Mouse (Mus musculus): Measurements from ENCODE around the gene Rtca. TPM values are rescaled to one million over a fixed set of nuclear protein-coding genes. Genes with fewer than 3 reads are reported as not detected.

Gene Rtca
- polyA plus RNA-seq, 2 experiments = 18.6 to 27.3 TPM

DNA sequence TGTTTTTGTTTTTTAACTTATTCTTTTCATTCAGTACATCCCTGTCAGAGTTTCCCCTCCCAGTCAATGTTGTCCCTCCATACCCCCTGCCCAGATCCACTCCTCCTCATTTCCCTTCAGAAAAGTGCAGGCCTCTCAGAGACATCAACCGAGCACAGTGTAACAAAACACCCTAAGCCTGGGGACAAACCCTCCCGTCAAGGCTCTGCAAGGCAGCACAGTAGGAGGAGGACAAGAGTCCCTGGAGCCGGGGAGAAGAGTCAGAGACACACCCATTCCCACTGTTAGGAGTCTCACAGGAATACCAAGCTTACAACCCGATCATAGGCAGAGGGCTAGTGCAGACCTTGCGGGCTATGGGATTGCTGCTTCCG is 29.2 kb upstream of the Rtca start:
- H3K4me2 ChIP-seq (ENCODE audit: low read depth) = no peak overlapping the region
- H3K27me3 ChIP-seq (ENCODE audit: control insufficient read depth, insufficient read depth, low read length) = no peaks in the 10 kb centered on the region
- H3K9ac ChIP-seq (replicated peaks) = no peak overlapping the region
- no peak overlapping the region for H3K4me3 ChIP-seq (ENCODE audit: insufficient read depth in 1 of 2, low read depth in 2 of 2, low read length in 2 of 2)
- DNase-seq (ENCODE audit: low read depth in 3 of 3, low spot score in 3 of 3) = no peak
- WGBS (ENCODE audit: insufficient replicate concordance) = 71% methylated on average over 6 of the region's 6 CpGs
- no peaks in the 10 kb centered on the region for H3K36me3 ChIP-seq (replicated peaks; ENCODE audit: control insufficient read depth, insufficient read depth, low read depth)
- H3K27ac ChIP-seq = no peak overlapping the region
- no peak for ATAC-seq (ENCODE audit: insufficient read depth)
- peaks cover 0 to 6% of the 10 kb centered on the region in 2 experiments; a peak in 2 of 4 replicates for H3K4me1 ChIP-seq (replicated peaks; ENCODE audit: control insufficient read depth in 2 of 2, insufficient read depth in 2 of 2, low read length in 1 of 2)
- H3K9me3 ChIP-seq (ENCODE audit: control insufficient read depth, low read length) = no peaks in the 10 kb centered on the region
- TF ChIP-seq EP300 (IDR thresholded peaks at IDR 0.05; ENCODE audit: low read depth) (no peak), CTCF (IDR thresholded peaks at IDR 0.05; ENCODE audit: low read depth) (no peak)

DNA sequence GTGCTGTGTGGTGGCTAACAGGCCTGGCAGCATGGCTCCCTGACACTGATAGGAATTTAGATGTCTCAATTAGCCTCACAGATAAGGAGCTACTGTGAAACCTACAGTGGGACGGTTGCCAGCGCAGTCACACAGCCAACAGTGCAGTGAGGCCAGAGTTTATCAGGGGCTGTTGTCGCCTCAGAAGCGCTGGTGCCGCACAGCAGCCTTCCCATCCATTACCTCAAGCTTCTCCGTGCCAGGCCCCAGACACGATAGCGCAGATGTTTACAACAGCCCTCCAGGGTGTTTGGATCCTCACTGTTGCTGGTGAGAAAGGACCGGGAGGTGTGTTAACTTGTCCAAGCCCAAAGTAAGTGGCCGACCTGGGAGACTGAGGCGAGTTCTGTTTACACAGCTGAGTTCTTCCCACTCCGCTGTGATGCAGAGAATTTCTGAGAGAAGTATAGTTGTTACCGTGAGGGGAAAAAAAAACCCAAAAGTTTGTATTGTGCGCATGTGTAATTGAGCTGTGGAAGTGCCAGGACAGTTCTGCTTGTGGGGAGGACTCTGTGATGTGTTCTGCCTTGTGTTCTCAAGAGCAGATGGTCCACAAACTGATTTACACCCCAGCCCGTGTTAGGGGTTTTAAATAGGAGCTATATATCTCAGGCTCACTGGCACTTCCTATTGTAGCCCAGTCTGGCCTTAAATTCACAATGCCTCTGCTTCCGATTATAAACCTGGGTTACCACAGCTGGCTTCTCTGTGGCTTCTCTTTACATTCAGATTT is 28.6 kb upstream of the Rtca start:
- Histone ChIP-seq H3K9ac (replicated peaks) (no peak overlapping the region), H3K27me3 (ENCODE audit: control insufficient read depth, insufficient read depth, low read length) (no peaks in the 10 kb centered on the region), H3K4me2 (ENCODE audit: low read depth) (no peak overlapping the region), H3K4me1 (replicated peaks; ENCODE audit: control insufficient read depth in 2 of 2, insufficient read depth in 2 of 2, low read length in 1 of 2) (peaks cover 0 to 4% of the 10 kb centered on the region in 2 experiments; a peak in 1 of 4 replicates), H3K36me3 (replicated peaks; ENCODE audit: control insufficient read depth, insufficient read depth, low read depth) (no peaks in the 10 kb centered on the region), H3K4me3 (ENCODE audit: insufficient read depth in 1 of 2, low read depth in 2 of 2, low read length in 2 of 2) (no peak overlapping the region), H3K9me3 (ENCODE audit: control insufficient read depth, low read length) (no peaks in the 10 kb centered on the region), H3K27ac (no peak overlapping the region)
- TF ChIP-seq CTCF (IDR thresholded peaks at IDR 0.05; ENCODE audit: low read depth) = no peak
- TF ChIP-seq EP300 (IDR thresholded peaks at IDR 0.05; ENCODE audit: low read depth) = no peak
- 43% methylated on average over 16 of the region's 16 CpGs for WGBS (ENCODE audit: insufficient replicate concordance)
- peak in 2 of 3 experiments; percentile 25 to 42 for DNase-seq (ENCODE audit: low read depth in 3 of 3, low spot score in 3 of 3)
- ATAC-seq (ENCODE audit: insufficient read depth) = peak; percentile 78

DNA sequence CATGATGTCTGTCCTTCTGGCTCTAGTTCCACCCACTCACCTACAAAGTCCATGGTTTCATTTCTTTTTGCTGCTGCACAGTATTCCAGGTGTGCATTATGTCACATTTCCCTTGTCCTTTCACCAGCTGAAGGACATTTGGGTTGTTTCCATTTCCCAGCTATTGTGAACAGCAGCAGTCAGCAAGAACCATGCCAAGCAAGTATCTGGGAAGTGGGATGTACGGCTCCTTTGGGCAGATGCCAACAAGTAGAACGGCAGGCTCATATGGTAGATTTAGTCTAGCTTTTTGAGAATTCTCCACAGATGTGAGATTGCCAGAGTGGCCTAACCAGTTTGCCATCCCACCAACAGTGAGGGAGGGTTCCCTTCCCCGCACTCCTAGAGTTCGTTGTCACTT is 22.8 kb upstream of the Rtca start:
- Histone ChIP-seq H3K9me3 (ENCODE audit: control insufficient read depth, low read length) (no peaks in the 10 kb centered on the region), H3K36me3 (replicated peaks; ENCODE audit: control insufficient read depth, insufficient read depth, low read depth) (no peaks in the 10 kb centered on the region), H3K27me3 (ENCODE audit: control insufficient read depth, insufficient read depth, low read length) (no peaks in the 10 kb centered on the region), H3K9ac (replicated peaks) (no peak overlapping the region), H3K4me3 (ENCODE audit: insufficient read depth in 1 of 2, low read depth in 2 of 2, low read length in 2 of 2) (no peak overlapping the region), H3K27ac (no peak overlapping the region), H3K4me2 (ENCODE audit: low read depth) (no peak overlapping the region), H3K4me1 (replicated peaks; ENCODE audit: control insufficient read depth in 2 of 2, insufficient read depth in 2 of 2, low read length in 1 of 2) (no peaks in the 10 kb centered on the region)
- TF ChIP-seq CTCF (IDR thresholded peaks at IDR 0.05; ENCODE audit: low read depth) = no peak
- TF ChIP-seq EP300 (IDR thresholded peaks at IDR 0.05; ENCODE audit: low read depth) = no peak
- WGBS (ENCODE audit: insufficient replicate concordance) = 87% methylated on average over 4 of the region's 4 CpGs
- no peak for DNase-seq (ENCODE audit: low read depth in 3 of 3, low spot score in 3 of 3)
- ATAC-seq (ENCODE audit: insufficient read depth) = no peak

DNA sequence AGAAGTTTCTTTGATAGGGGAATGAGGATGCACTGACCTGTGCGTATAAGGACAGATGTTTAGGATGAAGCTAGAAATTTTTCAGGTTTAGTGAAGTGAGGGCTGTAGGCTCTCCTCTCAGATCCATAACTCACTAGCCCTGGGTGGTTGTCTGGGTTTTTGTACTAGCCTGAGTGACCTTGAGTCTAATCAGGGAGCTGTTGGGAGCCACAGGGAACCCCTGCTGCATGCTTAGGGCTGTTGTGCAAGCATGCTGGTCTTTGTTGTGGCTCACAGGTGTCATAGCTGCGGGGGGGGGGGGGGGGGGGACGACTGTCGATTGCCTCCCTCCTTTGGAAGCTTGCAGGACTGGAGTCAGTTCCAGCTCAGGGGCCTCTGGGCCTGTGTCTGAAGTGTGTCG is 21.7 kb upstream of the Rtca start:
- Histone ChIP-seq H3K27ac (no peak overlapping the region), H3K9ac (replicated peaks) (no peak overlapping the region), H3K9me3 (ENCODE audit: control insufficient read depth, low read length) (no peaks in the 10 kb centered on the region), H3K36me3 (replicated peaks; ENCODE audit: control insufficient read depth, insufficient read depth, low read depth) (no peaks in the 10 kb centered on the region), H3K4me3 (ENCODE audit: insufficient read depth in 1 of 2, low read depth in 2 of 2, low read length in 2 of 2) (no peak overlapping the region), H3K27me3 (ENCODE audit: control insufficient read depth, insufficient read depth, low read length) (no peaks in the 10 kb centered on the region), H3K4me1 (replicated peaks; ENCODE audit: control insufficient read depth in 2 of 2, insufficient read depth in 2 of 2, low read length in 1 of 2) (no peaks in the 10 kb centered on the region), H3K4me2 (ENCODE audit: low read depth) (no peak overlapping the region)
- WGBS (ENCODE audit: insufficient replicate concordance) = 61% methylated on average over 3 of the region's 5 CpGs
- TF ChIP-seq EP300 (IDR thresholded peaks at IDR 0.05; ENCODE audit: low read depth) (no peak), CTCF (IDR thresholded peaks at IDR 0.05; ENCODE audit: low read depth) (no peak)
- ATAC-seq (ENCODE audit: insufficient read depth) (no peak), DNase-seq (ENCODE audit: low read depth in 3 of 3, low spot score in 3 of 3) (no peak)

DNA sequence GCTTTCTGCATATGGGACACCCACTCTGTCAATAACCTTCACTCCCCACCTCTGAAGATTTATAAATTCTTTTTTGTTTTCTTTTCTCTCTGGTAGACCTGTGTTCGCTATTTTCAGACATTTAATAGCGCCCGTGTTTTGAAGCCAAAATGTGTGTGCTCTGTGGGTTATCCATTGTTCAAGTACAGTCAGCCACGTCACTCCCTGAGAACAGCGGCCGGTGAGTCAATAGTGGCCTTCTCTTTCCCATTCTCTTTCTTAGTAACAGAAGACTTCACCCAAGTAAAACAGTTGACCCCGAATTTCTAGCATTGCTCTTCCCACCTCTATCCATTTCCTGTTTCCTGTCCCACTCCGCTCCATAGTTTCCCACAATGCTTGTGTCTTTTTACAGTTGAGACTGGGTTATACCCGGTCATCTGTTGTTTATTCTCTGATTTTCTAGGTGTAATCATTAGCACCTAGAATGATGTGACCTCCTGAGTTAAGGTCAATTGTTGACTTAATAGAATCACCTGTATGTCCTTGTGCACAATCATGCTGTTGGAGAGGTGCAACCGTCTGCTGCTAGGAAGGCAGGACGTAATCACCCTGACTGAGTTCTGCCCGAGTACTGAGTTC is 12.2 kb upstream of the Rtca start:
- no peak for DNase-seq (ENCODE audit: low read depth in 3 of 3, low spot score in 3 of 3)
- no peaks in the 10 kb centered on the region for H3K27me3 ChIP-seq (ENCODE audit: control insufficient read depth, insufficient read depth, low read length)
- TF ChIP-seq EP300 (IDR thresholded peaks at IDR 0.05; ENCODE audit: low read depth) = no peak
- TF ChIP-seq CTCF (IDR thresholded peaks at IDR 0.05; ENCODE audit: low read depth) = no peak
- no peak for ATAC-seq (ENCODE audit: insufficient read depth)
- H3K9me3 ChIP-seq (ENCODE audit: control insufficient read depth, low read length) = no peaks in the 10 kb centered on the region
- no peak overlapping the region for H3K4me2 ChIP-seq (ENCODE audit: low read depth)
- WGBS (ENCODE audit: insufficient replicate concordance) = 76% methylated on average over 12 of the region's 12 CpGs
- no peak overlapping the region for H3K9ac ChIP-seq (replicated peaks)
- no peaks in the 10 kb centered on the region for H3K36me3 ChIP-seq (replicated peaks; ENCODE audit: control insufficient read depth, insufficient read depth, low read depth)
- H3K4me3 ChIP-seq (ENCODE audit: insufficient read depth in 1 of 2, low read depth in 2 of 2, low read length in 2 of 2) = no peak overlapping the region
- no peak overlapping the region for H3K27ac ChIP-seq
- H3K4me1 ChIP-seq (replicated peaks; ENCODE audit: control insufficient read depth in 2 of 2, insufficient read depth in 2 of 2, low read length in 1 of 2) = no peaks in the 10 kb centered on the region
